Mouse (Mus musculus) bone marrow, adult 2 months (tissue): Measurements from ENCODE around the gene Map3k12.

ENCODE experiments used
- CTCF ChIP-seq: fragments of 200-500 bp; IDR thresholded peaks from 2 replicates; pipeline ENCODE4 v1.5.1; 2011; ENCODE audit warnings: low read length, control low read depth; ENCODE audit not compliant: control insufficient read depth, insufficient read depth
- POLR2A ChIP-seq: fragments of 200-500 bp; IDR thresholded peaks from 2 replicates; pipeline ENCODE4 v1.6.1; 2011; ENCODE audit warnings: low read depth, mild to moderate bottlenecking, control low read depth, low read length, borderline replicate concordance; ENCODE audit not compliant: control insufficient read depth

GRCm38 (mm10) chr15:102471727-102472126 is 45.1 kb downstream of the Map3k12 start:
- TF ChIP-seq CTCF (no peak), POLR2A (no peak)
